Mouse (Mus musculus) limb, embryonic 11.5 days (tissue): Measurements from ENCODE around the gene Egfem1. TPM values are rescaled to one million over a fixed set of nuclear protein-coding genes. Genes with fewer than 3 reads are reported as not detected.

ENCODE experiments used
- ATAC-seq: fragments of 200-750 bp; cut with Nextera tagmentation; 2 replicates; pipeline ENCODE4 v1.8.0; 2017; ENCODE audit warnings: low read depth; ENCODE audit not compliant: insufficient number of reproducible peaks, low FRiP score, low TSS enrichment
- DNase-seq: peaks from one replicate; pipeline ENCODE4 v3.0.0-alpha.2; 2015; ENCODE audit warnings: low spot score
- H3K27ac ChIP-seq: fragments of 300-500 bp; sonication (generic); replicated peaks from 2 replicates; pipeline ENCODE4 v1.5.1; 2014; ENCODE audit warnings: low read depth, mild to moderate bottlenecking, low read length
- H3K27me3 ChIP-seq: fragments of 300-500 bp; sonication (generic); 2 replicates; pipeline ENCODE4 v1.6.1; 2014; ENCODE audit warnings: mild to moderate bottlenecking, low read length, mixed read lengths; ENCODE audit not compliant: control insufficient read depth, insufficient read depth
- H3K36me3 ChIP-seq: fragments of 300-500 bp; sonication (generic); 2 replicates; pipeline ENCODE4 v1.6.1; 2014; ENCODE audit warnings: mild to moderate bottlenecking, low read length, moderate library complexity, mixed read lengths; ENCODE audit not compliant: control insufficient read depth, insufficient read depth
- H3K4me1 ChIP-seq: fragments of 300-500 bp; sonication (generic); 2 replicates; pipeline ENCODE4 v1.6.1; 2014; ENCODE audit warnings: low read length, mixed read lengths; ENCODE audit not compliant: control insufficient read depth, insufficient read depth
- H3K4me2 ChIP-seq: fragments of 300-500 bp; sonication (generic); 2 replicates; pipeline ENCODE4 v1.6.1; 2014; ENCODE audit warnings: low read depth, mild to moderate bottlenecking, moderate library complexity; ENCODE audit not compliant: severe bottlenecking
- H3K4me3 ChIP-seq: fragments of 300-500 bp; sonication (generic); 2 replicates; pipeline ENCODE4 v1.5.1; 2014; ENCODE audit warnings: low read depth, low read length
- H3K9ac ChIP-seq: fragments of 300-500 bp; sonication (generic); 2 replicates; pipeline ENCODE4 v1.6.1; 2014; ENCODE audit warnings: mild to moderate bottlenecking, low read length
- H3K9me3 ChIP-seq: fragments of 300-500 bp; sonication (generic); 2 replicates; pipeline ENCODE4 v1.6.1; 2016; ENCODE audit warnings: low read length; ENCODE audit not compliant: control insufficient read depth
- WGBS: fragments of 180-500 bp; shearing (Covaris S2); extraction: QIAGEN DNeasy Blood & Tissue Kit; methylation state at CpG from one replicate; pipeline ENCODE4 v1.1.7; 2014; 5-methylcytosine and 5-hydroxymethylcytosine counted together
- polyA plus RNA-seq: library from polyadenylated mRNA; unstranded; fragments of >200 nt; fragmentation: Nextera tagmentation; extraction: Ambion mirVana; gene quantifications from 2 replicates; pipeline ENCODE4 v1.2.1, GENCODE M21; 2014

The Egfem1 gene
- polyA plus RNA-seq, 1 experiment from 2014 or later, result 4.2 TPM

DNA sequence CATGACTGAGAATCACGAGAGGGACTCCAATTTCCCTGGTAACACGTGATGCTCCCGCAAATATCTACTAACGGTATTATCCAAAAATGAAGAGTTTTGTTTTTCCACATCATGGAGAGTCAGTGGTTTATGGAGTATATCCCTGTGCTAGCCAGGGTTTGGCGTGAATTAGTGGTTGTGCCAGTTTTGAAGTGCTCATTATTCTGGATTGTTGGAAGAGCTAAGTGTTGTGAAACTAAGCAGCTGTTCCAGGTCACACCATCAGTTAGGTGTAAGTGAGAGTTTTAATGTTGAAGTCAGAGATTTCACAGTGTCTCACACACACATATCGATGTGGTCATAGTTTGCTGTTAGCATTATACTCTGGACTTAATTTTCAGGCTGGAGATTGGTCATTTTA, 120.7 kb downstream of the Egfem1 start:
- no peak overlapping the region for H3K27ac ChIP-seq
- ATAC-seq (no peak), DNase-seq (no peak)
- H3K27me3 ChIP-seq, result no peaks in the 10 kb centered on the region
- no peaks in the 10 kb centered on the region for H3K9me3 ChIP-seq
- no peaks in the 10 kb centered on the region for H3K4me1 ChIP-seq
- H3K4me2 ChIP-seq, result no peak overlapping the region
- no peak overlapping the region for H3K9ac ChIP-seq
- no peak overlapping the region for H3K4me3 ChIP-seq
- WGBS, result 91% methylated on average over 6 of the region's 6 CpGs
- H3K36me3 ChIP-seq, result no peaks in the 10 kb centered on the region

DNA sequence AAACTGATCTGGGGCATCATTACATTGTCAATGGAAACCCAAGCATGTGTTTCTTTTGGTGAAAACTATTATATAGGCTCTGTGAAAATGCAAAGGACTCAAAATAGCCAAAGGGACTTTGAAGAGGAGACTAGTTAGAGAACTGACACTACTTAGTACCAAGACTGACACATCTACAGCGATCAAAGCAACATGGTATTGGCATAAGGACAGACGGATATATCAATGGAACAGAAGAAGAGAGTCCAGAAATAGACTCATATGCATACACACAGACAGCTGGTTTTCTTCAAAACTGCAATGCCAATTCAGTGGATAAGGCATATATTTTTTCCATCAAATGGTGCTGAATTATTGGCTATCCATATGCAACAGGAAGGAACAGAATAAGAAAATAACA, 140.6 kb downstream of the Egfem1 start:
- Histone ChIP-seq H3K4me1 (no peaks in the 10 kb centered on the region), H3K27ac (no peak overlapping the region), H3K9me3 (no peaks in the 10 kb centered on the region), H3K9ac (no peak overlapping the region), H3K4me2 (no peak overlapping the region), H3K4me3 (no peak overlapping the region), H3K27me3 (no peaks in the 10 kb centered on the region), H3K36me3 (no peaks in the 10 kb centered on the region)
- no peak for DNase-seq
- WGBS, result 87% methylated on average over 2 of the region's 2 CpGs
- ATAC-seq, result no peak

- no peak for DNase-seq
- 67% methylated on average over 2 of the region's 2 CpGs for WGBS
- Histone ChIP-seq H3K27me3 (no peaks in the 10 kb centered on the region), H3K27ac (no peak overlapping the region), H3K36me3 (no peaks in the 10 kb centered on the region), H3K4me1 (no peaks in the 10 kb centered on the region), H3K4me3 (no peak overlapping the region), H3K4me2 (no peak overlapping the region), H3K9ac (no peak overlapping the region), H3K9me3 (no peaks in the 10 kb centered on the region)
- ATAC-seq, result no peak
These were observed 147.9 kb downstream of the Egfem1 start for GRCm38 (mm10) chr3:29229712-29230111.

- no peaks in the 10 kb centered on the region for H3K36me3 ChIP-seq
- ATAC-seq, result no peak
- no peak for DNase-seq
- WGBS, result 64% methylated on average over 4 of the region's 4 CpGs
- H3K9ac ChIP-seq, result no peak overlapping the region
- H3K4me3 ChIP-seq, result no peak overlapping the region
- H3K4me1 ChIP-seq, result no peaks in the 10 kb centered on the region
- no peaks in the 10 kb centered on the region for H3K27me3 ChIP-seq
- H3K4me2 ChIP-seq, result no peak overlapping the region
- no peak overlapping the region for H3K27ac ChIP-seq
- no peaks in the 10 kb centered on the region for H3K9me3 ChIP-seq
These were observed 153.7 kb downstream of the Egfem1 start for GRCm38 (mm10) chr3:29235477-29235876.

- H3K4me3 ChIP-seq, result no peak overlapping the region
- no peaks in the 10 kb centered on the region for H3K9me3 ChIP-seq
- no peaks in the 10 kb centered on the region for H3K27me3 ChIP-seq
- WGBS, result 80% methylated on average over 5 of the region's 5 CpGs
- H3K4me1 ChIP-seq, result no peaks in the 10 kb centered on the region
- no peak overlapping the region for H3K4me2 ChIP-seq
- no peak for DNase-seq
- ATAC-seq, result no peak
- H3K9ac ChIP-seq, result no peak overlapping the region
- H3K27ac ChIP-seq, result no peak overlapping the region
- H3K36me3 ChIP-seq, result no peaks in the 10 kb centered on the region
These were observed 154.7 kb downstream of the Egfem1 start for GRCm38 (mm10) chr3:29236517-29236916.

GRCm38 (mm10) chr3:29243600-29243999, 161.8 kb downstream of the Egfem1 start:
- Histone ChIP-seq H3K9me3 (no peaks in the 10 kb centered on the region), H3K27me3 (no peaks in the 10 kb centered on the region), H3K4me1 (no peaks in the 10 kb centered on the region), H3K9ac (no peak overlapping the region), H3K36me3 (no peaks in the 10 kb centered on the region), H3K4me2 (no peak overlapping the region), H3K27ac (no peak overlapping the region), H3K4me3 (no peak overlapping the region)
- DNase-seq, result no peak
- 26% methylated on average over 3 of the region's 3 CpGs for WGBS
- no peak for ATAC-seq

DNA sequence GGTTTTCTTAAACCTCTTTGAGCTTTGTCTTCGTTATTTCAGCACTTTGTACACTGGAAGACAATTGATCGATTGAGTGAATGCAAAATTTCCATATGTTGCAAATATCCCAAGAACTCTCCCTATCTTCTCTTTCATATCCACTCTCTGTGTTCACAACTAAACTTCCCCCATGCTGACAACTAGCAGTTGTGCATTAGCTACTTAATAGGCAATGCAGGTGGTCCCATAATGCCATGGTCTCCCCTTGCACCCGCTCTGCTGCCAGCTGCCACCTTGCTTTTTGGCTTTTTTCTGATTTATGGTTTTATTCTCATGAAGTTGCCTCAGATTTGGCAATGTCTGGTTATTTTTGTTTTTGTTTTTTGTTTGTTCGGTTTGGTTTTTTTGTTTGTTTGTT, 209.8 kb downstream of the Egfem1 start:
- H3K4me3 ChIP-seq, result no peak overlapping the region
- no peak overlapping the region for H3K4me2 ChIP-seq
- DNase-seq (no peak), ATAC-seq (no peak)
- H3K27ac ChIP-seq, result no peak overlapping the region
- no peaks in the 10 kb centered on the region for H3K4me1 ChIP-seq
- H3K36me3 ChIP-seq, result no peaks in the 10 kb centered on the region
- H3K9ac ChIP-seq, result no peak overlapping the region
- H3K9me3 ChIP-seq, result no peaks in the 10 kb centered on the region
- H3K27me3 ChIP-seq, result no peaks in the 10 kb centered on the region
- WGBS, result 89% methylated on average over 4 of the region's 4 CpGs

DNA sequence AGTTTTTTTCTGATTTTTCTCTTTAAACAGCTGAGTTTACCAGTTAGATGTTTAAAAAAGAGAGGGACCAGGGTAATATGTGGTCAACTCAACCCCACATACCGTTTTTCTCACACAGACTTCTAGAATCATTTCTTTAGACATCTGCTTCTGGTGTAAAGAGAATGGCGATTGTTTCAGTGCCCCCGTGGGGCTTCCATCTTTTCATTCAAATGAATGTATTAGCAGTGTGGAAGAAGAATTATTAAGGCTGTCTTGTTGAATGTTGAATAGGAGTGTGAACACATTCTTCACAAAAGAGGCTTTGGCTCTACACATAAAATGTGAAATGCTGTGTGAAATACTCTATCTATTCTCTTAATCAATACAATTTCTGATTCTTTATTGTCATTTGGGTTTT, 210.4 kb downstream of the Egfem1 start:
- WGBS, result 84% methylated on average over 3 of the region's 3 CpGs
- no peak for ATAC-seq
- Histone ChIP-seq H3K36me3 (no peaks in the 10 kb centered on the region), H3K4me1 (no peaks in the 10 kb centered on the region), H3K27ac (no peak overlapping the region), H3K9me3 (no peaks in the 10 kb centered on the region), H3K27me3 (no peaks in the 10 kb centered on the region), H3K4me2 (no peak overlapping the region), H3K4me3 (no peak overlapping the region), H3K9ac (no peak overlapping the region)
- no peak for DNase-seq

- no peaks in the 10 kb centered on the region for H3K36me3 ChIP-seq
- no peak overlapping the region for H3K27ac ChIP-seq
- WGBS, result 83% methylated on average over 4 of the region's 4 CpGs
- no peaks in the 10 kb centered on the region for H3K9me3 ChIP-seq
- no peak overlapping the region for H3K4me2 ChIP-seq
- DNase-seq, result no peak
- no peaks in the 10 kb centered on the region for H3K4me1 ChIP-seq
- no peak for ATAC-seq
- no peaks in the 10 kb centered on the region for H3K27me3 ChIP-seq
- no peak overlapping the region for H3K9ac ChIP-seq
- no peak overlapping the region for H3K4me3 ChIP-seq
These were observed 211.4 kb downstream of the Egfem1 start for GRCm38 (mm10) chr3:29293230-29293629.
